Mouse (Mus musculus) neutrophil, adult 5-6 weeks (primary cell): ENCODE measurements around the gene C2. TPM values are rescaled to one million over a fixed set of nuclear protein-coding genes. Genes with fewer than 3 reads are reported as not detected.

Experiments used
- ATAC-seq: fragments of 151-379, 151-347 bp; 2 replicates; pipeline ENCODE4 v1.8.0; 2017; ENCODE audit warnings: mild to moderate bottlenecking, moderate TSS enrichment; ENCODE audit not compliant: insufficient number of reproducible peaks, poor library complexity, low FRiP score, severe bottlenecking; ENCODE audit errors: extremely low read depth
- total RNA-seq: library from RNA; stranded (forward); fragments of 200-1000 nt; gene quantifications from 2 replicates; pipeline ENCODE4 v1.2.3, GENCODE M21; 2017

Gene C2
- total RNA-seq, 1 experiment from 2014 or later, result not detected

DNA sequence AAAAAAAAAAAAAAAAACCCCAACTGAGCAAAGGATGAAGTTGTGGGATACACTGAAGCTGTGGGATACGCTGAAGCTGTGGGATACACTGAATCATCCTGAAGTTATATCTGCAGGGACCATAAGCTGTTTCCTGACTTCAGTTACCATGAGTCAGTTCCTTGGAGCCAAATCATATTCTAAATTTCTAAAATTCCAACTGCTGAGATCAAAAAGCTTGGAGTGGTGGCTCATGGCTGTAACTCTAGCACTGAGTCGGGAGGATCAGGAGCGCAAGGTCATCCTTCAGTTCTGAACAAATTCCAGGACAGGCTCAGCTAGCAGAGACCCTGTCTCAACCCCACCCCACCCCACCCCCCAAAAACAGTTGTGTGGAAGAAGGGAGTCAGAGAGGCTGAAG is 12.4 kb downstream of the C2 start:
- no peak for ATAC-seq

DNA sequence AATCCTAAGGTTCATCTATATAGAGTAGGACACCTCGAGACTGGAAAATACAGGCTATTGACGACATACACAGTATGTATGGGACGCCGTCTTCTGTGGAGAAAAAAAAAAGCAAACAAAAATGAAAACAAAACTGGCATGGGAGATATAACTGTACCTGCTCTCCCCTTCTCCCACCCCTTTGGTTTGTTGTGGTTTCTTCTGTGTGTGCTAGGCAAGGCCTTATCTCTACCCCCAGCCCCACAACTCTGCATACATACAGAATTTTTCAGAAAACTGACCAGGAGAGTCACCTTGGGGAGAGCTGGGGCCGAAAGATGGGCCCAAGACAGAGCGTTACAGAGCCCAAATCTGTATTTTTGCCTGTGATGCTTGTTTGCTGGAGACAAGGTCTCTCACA is 13.4 kb downstream of the C2 start:
- no peak for ATAC-seq

DNA sequence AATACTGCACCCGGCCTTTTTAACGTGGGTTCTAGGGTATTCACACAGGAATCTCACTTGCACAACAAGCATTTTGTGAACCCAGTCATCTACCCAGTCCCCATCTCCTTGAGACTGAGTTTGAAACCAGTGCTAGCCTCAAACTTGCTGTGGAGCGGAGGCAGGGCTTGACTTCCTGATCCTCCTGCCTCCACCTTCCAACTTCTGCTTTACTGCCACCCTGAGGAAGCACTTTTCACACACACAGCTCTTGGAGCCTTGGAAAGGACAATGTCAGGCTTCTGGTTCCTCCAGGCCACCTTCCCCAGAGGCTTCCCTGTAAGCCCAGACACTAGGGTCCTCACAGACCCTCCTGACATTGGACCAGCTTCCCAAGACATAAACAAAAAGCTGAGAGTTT is 14.7 kb downstream of the C2 start:
- ATAC-seq, result no peak

DNA sequence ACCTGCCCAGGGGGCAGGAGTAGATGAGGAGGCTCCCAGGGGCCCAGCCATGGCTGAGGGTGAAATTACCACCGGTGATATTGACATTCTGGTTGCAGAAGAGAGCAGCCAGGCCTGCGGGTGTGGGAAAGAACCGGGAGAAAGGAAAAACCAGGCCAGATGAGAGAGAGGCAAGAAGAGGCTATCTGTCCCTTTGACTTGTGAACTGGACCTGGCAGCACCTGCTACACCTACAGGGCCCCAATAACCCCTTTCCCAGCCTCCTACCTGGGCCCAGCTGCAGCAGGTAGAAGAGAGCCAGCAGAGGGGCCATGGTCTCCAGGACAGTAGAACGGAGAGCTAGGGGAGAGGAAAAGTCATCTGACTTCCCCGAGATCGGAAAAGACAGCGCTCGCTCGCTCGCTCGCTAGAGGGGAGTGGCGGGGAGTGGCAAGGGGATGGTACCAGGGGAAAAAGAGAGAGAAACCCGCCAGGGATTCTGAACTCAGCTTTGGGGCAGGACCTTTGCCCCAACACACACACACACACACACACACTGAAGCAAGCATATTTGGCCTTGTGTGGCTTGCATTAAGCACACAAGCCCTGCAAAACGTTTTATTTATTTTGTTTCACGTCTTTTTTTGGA is 16.3 kb downstream of the C2 start, which contains the start of gene Gm20547:
Gene Gm20547 (minus strand): TSS at position 360 of the 628 bp plus-strand sequence.
- ATAC-seq, result no peak

DNA sequence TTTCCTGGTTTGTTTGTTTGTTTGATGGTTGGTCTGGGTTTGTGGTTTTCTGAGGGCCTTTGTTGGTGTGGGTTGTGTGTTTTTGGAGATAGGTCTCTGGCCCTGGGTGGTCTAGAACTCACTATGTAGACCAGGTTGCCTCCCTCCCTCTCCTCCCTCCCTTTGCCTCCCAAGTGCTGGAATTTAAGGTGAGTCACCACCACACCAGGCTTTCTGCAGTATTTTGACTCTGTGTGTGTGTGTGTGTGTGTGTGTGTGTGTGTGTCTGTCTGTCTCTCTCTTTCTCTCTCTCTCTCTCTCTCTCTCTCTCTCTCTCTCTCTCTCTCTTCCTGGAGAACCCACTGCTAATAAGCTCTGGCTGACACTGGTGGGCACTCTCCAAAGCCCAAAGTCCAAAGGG is 16.9 kb downstream of the C2 start:
- ATAC-seq, result no peak

DNA sequence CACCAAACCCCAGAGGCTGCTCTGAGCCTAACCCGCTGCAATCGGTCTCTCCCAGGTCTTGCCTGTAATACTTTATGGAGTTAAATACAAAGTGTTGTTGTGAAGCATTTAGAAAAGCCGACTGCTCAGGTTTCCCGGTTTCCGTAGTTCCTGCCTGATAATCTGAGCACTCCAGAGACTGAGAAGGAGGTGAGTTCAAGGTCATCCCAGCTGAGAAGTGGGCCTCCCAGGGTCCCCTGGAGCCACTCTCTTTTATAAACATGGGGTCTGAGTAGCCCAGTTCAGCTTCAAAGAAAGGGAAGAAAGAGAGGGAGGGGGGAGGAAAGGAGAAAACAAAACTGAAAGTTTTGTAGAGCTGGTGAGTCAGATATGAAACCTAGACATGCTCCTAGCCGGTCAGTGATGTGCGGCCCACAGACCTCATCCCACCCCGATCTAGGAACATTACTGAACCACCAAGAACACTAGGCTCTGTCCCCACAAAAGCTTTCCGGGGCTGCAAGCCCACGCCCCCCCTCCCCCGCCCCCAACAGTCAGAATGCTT is 18.7 kb downstream of the C2 start, which contains the start of gene Zbtb12:
Gene Zbtb12 (plus strand): TSS at position 148 of the 544 bp plus-strand sequence.
- ATAC-seq, result 0 out of 2 replicates have a peak, but pooled peaks have one; percentile 6

DNA sequence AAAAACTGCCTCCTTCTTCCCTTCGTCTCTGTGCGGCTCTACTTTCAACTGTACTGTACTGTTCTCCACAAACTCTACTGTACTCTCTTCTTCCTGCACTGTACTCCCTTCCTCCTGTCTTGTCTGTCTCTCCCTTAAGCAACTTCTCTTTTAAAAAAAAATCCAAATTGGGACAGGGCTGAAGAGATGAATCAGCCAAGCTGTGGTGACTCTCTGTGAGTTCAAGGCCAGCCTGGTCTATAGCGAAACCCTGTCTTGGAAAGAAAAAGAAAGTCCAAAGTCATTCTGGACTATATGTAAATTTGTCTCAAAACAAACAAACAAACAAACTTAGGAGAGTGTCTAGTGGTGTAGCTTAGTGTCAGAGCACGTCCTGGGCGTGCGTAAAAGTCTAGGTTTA is 23.7 kb downstream of the C2 start:
- no peak for ATAC-seq

DNA sequence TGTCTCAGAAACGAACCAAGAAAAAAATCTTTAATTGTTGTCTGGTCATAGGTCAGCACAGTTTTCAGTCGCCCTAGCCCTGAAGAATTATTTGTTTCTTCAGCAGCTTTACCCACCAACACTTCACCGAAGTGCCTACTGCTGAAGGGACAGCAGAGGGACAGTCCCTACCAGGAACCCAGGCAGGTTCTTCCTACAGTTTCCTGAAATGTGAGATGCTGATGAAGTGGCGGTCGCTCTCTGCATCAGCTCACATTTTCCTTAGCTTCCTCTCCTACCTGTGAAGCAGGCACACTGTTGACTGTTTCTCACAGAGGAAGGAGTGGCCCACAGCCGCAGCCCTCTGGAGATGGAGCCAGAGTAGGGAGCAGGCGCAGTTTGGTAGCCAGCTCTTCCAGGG is 32.1 kb downstream of the C2 start:
- ATAC-seq, result no peak

DNA sequence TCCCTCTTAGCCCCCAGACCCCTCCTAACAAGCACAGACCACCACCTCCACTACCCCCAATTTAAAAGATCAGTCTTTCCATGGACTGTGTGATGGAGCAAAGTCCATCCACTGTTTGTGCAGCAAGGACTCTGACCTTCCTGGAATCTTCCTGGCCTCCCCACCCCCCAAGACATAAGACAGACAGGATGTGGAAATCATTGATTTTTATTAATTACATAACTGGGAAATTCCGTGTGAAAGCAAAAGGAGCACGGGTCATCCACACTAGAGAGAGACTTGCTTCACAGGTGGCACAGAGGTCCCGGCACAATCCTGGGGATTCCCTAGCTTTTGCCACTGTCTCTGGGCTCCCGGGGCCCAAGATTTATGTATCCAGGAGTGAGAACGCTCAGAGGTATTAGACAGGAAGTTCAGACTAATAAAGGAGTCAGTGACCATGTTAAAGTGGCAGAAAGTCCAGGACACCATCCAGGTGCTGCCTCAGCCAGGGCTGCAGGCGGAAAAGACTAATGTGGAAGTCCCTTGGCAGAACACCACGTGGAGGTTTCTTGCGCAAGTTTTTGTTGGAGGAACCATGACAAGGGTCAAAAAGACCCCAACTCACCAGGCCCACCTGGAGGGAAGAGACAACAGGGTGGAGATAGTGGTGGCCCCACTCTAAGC is 35.5 kb downstream of the C2 start, which contains the start of gene Cfb:
Gene Cfb (minus strand): TSS at position 103 of the 666 bp plus-strand sequence.
- no peak for ATAC-seq

DNA sequence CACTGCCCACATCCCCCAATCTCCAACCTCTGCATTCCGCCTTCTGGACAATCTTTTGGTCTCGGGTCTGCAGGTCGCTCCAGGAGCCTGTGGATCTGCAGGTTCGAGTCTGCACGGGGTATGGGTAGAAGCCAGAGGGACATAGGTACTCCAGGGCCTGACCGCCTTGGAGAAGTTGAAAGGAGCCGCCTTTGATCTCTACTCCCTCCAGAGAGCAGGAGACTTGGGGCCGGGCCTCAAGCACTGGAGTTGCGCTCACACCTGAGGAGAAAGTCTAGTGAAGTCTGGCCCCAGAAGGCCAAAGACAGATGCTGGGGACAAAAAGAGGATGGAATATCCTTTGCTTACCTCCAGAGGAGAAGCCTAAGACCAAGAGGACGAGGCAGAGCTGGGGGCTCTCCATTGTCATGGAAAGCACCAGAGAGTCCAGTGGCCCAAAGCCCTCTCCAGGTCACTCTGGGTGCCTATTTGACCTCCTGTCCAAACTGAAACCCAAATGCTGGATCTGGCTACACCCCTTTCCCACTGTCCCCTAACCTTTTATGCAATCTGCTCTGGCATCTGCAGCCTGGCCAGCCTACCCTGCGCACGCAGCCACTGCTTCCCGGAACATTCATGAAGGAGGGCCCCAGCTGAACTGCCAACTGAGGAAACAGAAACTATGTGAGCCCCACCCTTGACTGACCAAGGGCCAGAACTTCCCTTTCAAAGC is 36.2 kb downstream of the C2 start:
- ATAC-seq, result no peak

DNA sequence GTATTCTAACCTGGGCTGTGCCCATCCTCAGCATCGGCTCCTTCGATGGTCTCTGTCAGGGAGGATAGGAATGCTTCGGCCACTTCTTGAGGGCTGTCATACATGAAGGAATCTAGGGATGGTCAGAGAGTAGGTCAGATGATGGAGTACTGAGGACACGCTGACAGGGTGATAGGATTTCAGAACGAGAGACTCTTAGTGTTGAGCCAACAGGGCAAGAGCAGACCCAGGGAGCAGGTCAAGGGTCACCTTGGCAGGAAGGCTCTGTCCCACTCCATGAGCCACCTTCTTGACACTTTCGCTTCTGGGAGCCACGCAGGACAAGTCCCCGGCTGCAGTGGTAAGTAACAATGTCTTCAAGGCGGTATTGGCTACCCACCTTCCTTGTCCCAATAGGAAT is 37.6 kb downstream of the C2 start:
- no peak for ATAC-seq

DNA sequence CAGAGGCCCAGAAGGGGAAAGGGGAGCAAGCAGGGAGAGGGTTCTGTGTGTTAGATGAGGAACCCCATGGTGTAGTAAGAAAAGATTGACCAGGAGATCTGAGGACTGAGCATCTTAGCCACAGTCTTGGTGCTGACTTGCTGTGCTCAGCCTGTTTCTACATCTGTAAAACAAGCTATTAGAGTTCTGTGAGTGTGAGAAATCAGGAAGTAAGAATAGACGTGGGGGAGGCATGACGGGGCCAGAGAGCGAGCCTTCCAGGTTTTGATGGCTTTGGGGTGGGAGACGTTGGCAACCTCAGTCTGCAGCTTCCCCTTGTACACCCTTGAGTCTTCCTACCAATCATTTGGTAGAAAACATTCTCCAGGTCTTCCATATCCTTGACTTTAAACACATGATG is 39.4 kb downstream of the C2 start:
- ATAC-seq, result no peak

DNA sequence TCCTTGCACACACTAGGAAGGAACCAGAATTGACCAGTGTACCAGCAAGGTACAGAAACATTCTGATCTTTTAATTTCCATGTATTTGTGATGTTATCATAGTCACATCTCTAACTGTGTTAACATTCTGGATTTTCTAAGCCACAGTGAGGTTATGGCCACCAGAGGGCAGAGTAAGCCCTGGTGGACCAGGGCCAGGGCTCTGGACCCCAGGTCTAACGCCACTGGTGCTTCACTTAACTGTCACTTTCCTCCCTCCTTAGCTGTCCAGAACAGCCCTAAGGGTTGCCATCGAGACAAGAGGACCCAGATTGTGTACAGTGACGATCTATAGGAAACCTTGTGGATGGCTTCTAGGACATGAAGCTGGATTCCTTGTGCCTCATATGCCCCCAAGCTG is 42.2 kb downstream of the C2 start:
- ATAC-seq, result peak; percentile 43; the same call in 1 of the 2 replicates

DNA sequence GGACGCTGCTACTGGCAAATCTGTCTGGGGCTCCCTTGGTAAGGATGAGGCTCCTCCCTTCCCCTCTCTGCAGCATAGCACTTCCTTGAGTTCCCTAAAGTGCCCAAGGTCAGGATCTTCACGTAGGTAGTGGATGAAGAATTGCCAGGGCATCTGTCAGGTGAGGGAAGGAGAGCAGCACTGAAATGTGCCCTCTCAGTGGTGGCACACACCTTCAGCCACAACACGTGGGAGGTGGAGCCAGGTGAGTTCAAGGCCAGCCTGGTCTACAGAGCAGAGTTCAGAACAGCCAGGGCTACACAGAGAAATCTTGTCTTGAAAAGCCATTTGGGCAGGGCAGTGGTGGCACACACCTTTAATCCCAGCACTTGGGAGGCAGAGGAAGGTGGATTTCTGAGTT is 43.3 kb downstream of the C2 start:
- no peak for ATAC-seq

DNA sequence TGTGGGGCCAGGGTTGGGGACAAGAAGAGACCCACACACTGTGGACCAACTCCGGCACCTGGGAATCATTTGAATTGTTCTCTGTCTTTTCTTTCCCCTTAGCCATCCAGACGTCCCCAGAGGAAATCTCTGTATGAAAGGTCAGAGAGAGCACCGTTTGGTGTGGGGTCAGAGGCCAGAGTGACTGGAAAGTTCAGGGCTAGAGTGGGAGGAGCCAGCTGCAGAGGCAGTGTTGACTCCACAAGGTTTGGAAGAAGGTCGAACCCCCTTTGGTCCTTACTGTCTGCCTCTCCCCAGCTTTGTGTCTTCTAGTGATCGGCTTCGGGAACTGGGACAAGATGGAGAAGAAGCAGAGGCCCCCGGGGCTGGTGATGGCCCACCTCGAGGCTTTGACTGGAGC is 44.6 kb downstream of the C2 start:
- no peak for ATAC-seq

DNA sequence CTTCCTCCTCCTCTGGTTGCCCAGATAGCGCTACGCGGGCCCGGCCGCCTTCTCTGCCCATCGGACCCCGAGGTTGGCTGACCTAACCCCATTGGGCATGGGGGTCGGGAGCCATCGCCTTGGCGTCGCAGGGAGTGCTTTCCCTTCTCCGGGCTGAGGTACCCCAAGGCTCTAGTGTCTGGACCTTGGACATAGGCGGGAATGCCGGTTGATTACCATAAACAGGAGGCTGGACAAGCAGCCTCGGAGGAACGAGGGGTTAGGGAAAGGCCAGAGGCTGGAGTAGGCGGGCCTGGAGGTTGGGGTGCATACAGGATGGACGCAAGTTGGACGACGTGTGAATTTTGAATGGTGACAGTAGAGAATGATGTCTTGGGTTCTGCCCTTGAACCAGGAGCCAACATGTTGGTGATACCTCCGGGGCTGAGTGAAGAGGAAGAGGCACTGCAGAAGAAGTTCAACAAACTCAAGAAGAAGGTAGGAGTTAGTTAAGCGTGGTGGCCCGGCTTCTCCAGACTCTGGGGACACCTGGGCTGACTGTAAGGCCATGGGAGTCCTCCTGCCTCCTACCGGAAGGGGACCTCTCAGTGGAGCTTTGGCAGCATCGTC is 47.4 kb downstream of the C2 start:
- ATAC-seq, result no peak

DNA sequence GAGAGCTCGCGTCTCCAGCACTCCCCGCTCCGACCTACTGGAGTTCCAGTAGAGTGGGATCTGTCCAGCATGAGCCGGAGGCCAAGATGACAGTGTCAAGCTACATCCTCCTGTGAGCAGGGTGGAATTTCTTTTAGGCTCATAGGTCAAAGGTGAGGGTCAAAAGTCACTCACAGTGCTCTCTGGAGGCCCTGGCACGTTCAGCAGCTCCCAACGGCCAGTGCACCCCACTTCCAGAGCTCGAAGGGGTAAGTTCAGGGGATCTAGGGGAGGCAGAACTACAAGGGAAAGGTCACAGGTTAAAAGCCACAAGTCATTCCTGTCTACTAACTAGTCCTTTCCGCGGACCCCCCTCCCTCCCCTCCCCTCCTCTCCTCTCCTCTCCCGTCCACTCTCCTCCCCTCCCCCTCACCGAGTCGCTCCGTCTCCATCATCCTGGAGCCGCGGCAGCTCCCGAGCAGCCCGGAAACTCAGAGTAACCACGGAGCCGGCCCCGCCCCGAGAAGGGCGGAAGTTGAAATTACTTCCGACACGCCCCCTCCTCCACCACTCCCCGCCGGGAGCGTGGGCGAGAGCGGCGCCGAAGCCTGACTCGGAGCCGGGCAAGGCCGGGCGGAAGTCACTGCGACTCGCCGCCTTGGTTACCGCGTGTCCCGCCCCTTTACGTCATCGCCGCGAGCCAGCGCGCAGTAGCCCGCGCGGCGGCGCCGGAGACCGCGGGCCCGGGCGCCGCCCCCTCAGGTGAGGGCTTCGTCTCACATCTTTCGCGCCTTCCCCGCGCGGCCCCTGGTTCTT is 48.1 kb downstream of the C2 start, which contains the start of the genes Skiv2l and Nelfe:
Gene Skiv2l (minus strand): TSS at position 489 of the 795 bp plus-strand sequence.
Gene Nelfe (plus strand): TSS at position 670 of the 795 bp plus-strand sequence.
- peak; percentile 95 for ATAC-seq

DNA sequence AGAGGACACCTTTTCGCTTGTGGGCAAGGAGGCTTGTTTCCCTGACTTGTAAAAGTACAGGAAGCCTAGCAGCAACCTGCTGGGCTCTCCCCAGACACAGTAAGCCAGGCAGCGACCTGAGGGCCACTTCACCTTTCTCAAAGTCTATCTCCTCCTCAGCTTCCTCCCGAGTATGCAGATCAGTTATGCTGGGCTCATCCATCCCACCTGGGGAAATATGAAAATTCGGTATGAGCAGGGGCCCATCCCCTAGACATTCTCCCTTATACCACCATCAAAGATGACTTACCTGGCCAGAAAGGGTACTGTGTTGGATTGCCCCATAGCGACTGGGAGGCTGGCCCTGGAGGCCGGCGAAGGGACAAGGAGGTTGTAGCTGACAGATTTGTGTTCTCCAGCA is 50.5 kb downstream of the C2 start:
- no peak for ATAC-seq
